Mouse (Mus musculus) right cerebral cortex, postnatal 10 days (tissue): ENCODE measurements around the gene Olfr1504.
"Not testable (repeated sequence)": the region's sequence is repeated elsewhere in the genome, so short reads cannot be mapped to it uniquely, and the experiment has no call there.

ENCODE experiments used
- DNase-seq, 2 experiments: peaks; one replicate each; pipeline ENCODE4 v3.0.0; 2021; ENCODE audit warnings: low spot score in 2 of 2

The Olfr1504 gene

GRCm38 (mm10) chr19:13897828-13898227 is at the start of gene Olfr1504:
Gene Olfr1504 (minus strand): TSS chr19:13897928.
- DNase-seq: no peak

GRCm38 (mm10) chr19:13913230-13913629 is 15.5 kb upstream of the Olfr1504 start, which contains the start of gene Olfr1505:
Gene Olfr1505 (plus strand): TSS chr19:13913530.
- no peak for DNase-seq

- DNase-seq: no peak
Measured at GRCm38 (mm10) chr19:13861495-13861894, 36.2 kb downstream of the Olfr1504 start, which contains the start of gene Olfr1502. Gene Olfr1502 (plus strand): TSS chr19:13861795.

GRCm38 (mm10) chr19:13850592-13850991 is 47.1 kb downstream of the Olfr1504 start, which contains the start of gene Olfr1501:
Gene Olfr1501 (minus strand): TSS chr19:13850692.
- not testable (repeated sequence) for DNase-seq
